Mouse (Mus musculus) monocyte, adult 5-6 weeks (primary cell): Measurements from ENCODE around the gene Gm7544. TPM values are rescaled to one million over a fixed set of nuclear protein-coding genes. Genes with fewer than 3 reads are reported as not detected.
"Not testable (repeated sequence)": the region's sequence is repeated elsewhere in the genome, so short reads cannot be mapped to it uniquely, and the experiment has no call there.

Source experiments
- ATAC-seq: fragments of 153-309, 156-312 bp; replicated peaks from 2 replicates; pipeline ENCODE4 v1.8.0; 2017; ENCODE audit warnings: mild to moderate bottlenecking; ENCODE audit not compliant: low TSS enrichment, insufficient number of reproducible peaks, severe bottlenecking, poor library complexity, low FRiP score
- total RNA-seq: library from RNA; stranded (forward); fragments of 200-1000, 200-491, 200-594 nt; gene quantifications from 3 replicates; pipeline ENCODE4 v1.2.3, GENCODE M21; 2017

Gene Gm7544
- total RNA-seq, 1 experiment from 2014 or later, result not detected

DNA sequence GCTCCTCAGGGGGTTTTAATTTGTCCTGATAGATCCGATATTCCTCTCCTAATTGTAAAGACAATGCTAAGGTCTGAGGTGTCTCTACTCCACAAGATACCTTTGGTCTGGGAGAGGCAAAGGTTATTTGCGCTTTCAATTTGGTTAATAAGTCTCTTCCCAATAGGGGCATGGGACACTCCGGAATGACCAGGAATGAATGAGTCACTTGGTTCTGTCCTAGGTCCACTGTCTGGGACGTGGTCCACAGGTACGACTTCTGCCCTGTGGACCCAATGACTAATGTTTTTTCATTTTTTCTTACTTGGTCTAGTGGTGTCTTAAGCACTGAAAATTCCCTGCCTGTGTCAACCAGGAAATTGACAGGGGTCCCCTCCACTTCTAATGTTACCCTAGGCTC, 17.1 kb downstream of the Gm7544 start:
- ATAC-seq, result no peak

DNA sequence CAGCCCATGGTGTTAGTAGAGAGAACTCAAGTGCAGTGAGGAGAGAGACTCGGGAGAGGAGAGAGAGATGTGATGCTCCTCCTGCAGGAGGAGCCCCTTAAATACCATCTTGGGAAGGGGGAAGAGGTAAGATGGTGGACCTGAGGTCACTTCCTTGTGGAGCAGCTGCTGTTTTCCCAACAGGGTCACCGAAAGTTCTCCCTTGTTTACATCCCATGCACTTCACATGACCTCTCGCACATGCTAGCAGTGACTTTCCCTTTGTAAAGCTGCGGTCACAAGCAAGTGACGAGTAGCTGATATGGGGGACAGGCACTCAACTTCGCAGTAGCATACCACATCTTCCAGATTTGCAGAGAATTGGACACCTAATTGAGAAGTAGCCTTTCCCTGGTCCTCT, 24.5 kb downstream of the Gm7544 start, which contains the start of gene Gm6217:
Gene Gm6217, minus strand, starts transcription at position 74 of the 400 bp plus-strand sequence.
- ATAC-seq, result not testable (repeated sequence)

DNA sequence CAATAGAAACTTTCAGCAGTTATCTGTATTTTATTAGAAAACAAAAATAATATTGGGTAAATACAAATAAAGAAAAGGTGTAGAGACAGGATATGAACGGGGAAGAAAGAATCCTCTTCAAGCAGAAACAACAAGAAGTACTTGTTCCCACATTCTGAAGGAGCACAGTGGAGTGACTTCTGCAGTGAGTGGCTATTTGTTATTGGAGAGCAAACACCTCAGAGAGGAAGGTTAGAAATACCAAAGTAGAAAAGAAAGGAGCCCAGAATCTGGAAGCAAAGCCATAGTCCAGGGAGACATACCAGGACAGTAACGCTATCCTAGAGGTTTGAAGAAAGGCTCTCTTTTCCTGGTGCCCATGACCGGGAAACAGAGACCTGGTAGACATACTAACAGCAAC, 25.3 kb downstream of the Gm7544 start:
- not testable (repeated sequence) for ATAC-seq

DNA sequence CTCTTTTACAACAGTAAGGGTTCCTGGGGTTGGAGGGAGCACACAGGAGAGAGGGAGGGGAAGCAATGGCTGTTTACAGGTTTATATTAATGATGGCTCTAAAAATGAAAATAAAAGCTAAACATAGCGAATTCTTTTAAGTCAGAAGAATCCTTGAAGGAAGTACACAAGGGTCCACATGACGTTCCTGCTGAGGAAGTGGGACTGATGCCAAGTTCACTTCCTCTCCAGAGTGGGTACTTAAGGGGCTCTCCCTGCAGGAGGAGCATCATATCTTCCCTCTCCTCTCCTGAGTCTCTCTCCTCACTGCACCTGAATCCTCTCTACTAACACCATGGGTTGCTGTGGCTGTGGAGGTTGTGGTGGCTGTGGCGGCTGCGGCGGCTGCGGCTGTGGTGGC, 31.2 kb downstream of the Gm7544 start, which contains the start of gene A030014E15Rik:
Gene A030014E15Rik, plus strand, starts transcription at position 268 of the 400 bp plus-strand sequence.
- no peak for ATAC-seq

DNA sequence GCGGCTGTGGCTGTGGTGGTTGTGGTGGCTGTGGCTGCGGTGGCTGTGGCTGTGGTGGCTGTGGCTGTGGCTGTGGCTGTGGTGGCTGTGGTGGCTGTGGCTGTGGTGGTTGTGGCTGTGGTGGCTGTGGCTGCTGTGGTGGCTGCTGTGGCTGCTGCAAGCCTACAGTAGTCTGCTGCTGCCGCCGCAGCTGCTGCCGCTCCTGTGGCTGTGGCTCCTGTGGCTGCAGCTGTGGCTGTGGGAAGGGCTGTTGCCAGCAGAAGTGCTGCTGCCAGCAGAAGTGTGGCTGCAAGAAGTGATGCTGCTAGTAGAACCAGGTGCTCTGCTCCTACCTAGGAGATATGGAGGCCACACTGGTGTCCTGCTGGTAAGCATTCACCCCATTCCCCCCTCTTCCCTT, 42.4 kb downstream of the Gm7544 start:
- ATAC-seq, result not testable (repeated sequence)

DNA sequence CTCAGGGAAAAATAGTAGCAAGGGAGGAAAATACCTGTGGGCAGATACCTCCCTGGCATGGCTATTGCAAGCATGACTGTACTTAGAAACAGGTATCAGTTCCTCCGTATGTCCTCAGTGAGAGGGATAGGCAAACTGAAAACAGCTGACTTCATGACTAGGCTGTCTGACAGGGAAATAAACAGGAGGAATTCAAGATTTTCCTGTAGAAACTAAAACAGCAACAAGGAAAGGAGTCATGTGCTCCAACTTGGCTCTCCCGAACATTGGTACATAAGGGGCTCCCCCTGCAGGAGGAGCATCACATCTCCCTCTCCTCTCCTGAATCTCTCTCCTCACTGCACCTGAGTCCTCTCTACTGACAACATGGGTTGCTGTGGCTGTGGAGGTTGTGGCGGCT, 42.8 kb downstream of the Gm7544 start, which contains the start of gene A030005L19Rik:
Gene A030005L19Rik, plus strand, starts transcription at position 301 of the 400 bp plus-strand sequence.
- ATAC-seq, result no peak

DNA sequence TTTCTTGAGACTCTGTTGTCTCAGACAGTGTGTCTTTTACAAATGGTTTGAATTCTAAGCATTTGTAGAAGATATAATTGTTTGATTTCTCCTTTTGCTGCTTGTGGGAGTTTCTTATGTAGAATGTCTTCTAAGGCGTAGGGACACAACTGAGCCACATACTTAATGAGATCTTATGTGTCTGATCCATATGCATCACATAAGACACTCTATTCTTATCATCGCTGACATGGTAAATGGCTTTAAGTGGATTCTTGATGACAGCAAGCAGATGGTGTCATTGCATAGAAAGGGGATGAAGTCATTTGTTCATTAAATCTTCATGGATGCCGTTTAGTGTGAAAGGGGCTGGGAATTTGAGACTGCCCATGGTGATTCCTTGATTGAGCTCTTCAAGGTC, 49.9 kb downstream of the Gm7544 start:
- ATAC-seq, result no peak

Other genes with a start within 250 kb of the Gm7544 start
- 102 to 146 TPM (median 118 TPM) in 3 replicates for gene Mff, start 231.1 kb downstream of the Gm7544 start, total RNA-seq
- 2.3 TPM in 1 of 3 replicates, not detected in the others for gene Tm4sf20, start 187.6 kb downstream of the Gm7544 start, total RNA-seq
- gene Gm47791, start 184.8 kb downstream of the Gm7544 start, total RNA-seq, result not detected in 3 replicates
- 48.1 to 56.6 TPM (median 55.5 TPM) in 3 replicates for gene Agfg1, start 116.5 kb downstream of the Gm7544 start, total RNA-seq
- 0.58 TPM in 1 of 3 replicates, not detected in the others for gene A030005L19Rik, start 42.7 kb downstream of the Gm7544 start, total RNA-seq
- gene A030014E15Rik, start 31.1 kb downstream of the Gm7544 start, total RNA-seq, result not detected in 3 replicates
- not detected in 3 replicates for gene Gm6217, start 24.6 kb downstream of the Gm7544 start, total RNA-seq
- not detected in 3 replicates for gene A030003K21Rik, start 12.6 kb downstream of the Gm7544 start, total RNA-seq
- gene Gm47955, start 4.3 kb upstream of the Gm7544 start, total RNA-seq, result not detected in 3 replicates
- not detected in 3 replicates for gene Gm47959, start 44.5 kb upstream of the Gm7544 start, total RNA-seq
- gene Slc19a3, start 82.4 kb upstream of the Gm7544 start, total RNA-seq, result not detected in 3 replicates
- gene Krtap28-10, start 86.5 kb upstream of the Gm7544 start, total RNA-seq, result not detected in 3 replicates
- not detected in 3 replicates for gene Gm47969, start 88.9 kb upstream of the Gm7544 start, total RNA-seq
- gene A030005K14Rik, start 103.4 kb upstream of the Gm7544 start, total RNA-seq, result not detected in 3 replicates
- not detected in 3 replicates for gene Krtap28-13, start 104.9 kb upstream of the Gm7544 start, total RNA-seq
- not detected in 3 replicates for gene Ccl20, start 160.8 kb upstream of the Gm7544 start, total RNA-seq
- gene Daw1, start 203.7 kb upstream of the Gm7544 start, total RNA-seq, result not detected in 3 replicates